Mouse (Mus musculus) liver, embryonic 15.5 days (tissue): ENCODE measurements around the gene Ccdc113. TPM values are rescaled to one million over a fixed set of nuclear protein-coding genes. Genes with fewer than 3 reads are reported as not detected.

Experiments
- ATAC-seq: fragments of 200-750 bp; cut with Nextera tagmentation; 2 replicates; pipeline ENCODE4 v1.8.0; 2017; ENCODE audit warnings: moderate number of reproducible peaks, mild to moderate bottlenecking, moderate library complexity; ENCODE audit not compliant: insufficient read depth
- H3K27ac ChIP-seq: fragments of 300-500 bp; sonication (generic); replicated peaks from 2 replicates; pipeline ENCODE4 v1.5.1; 2015; ENCODE audit warnings: mild to moderate bottlenecking, inconsistent platforms
- H3K27me3 ChIP-seq: fragments of 300-500 bp; sonication (generic); 2 replicates; pipeline ENCODE4 v1.6.1; 2015; ENCODE audit warnings: mild to moderate bottlenecking, inconsistent platforms
- H3K36me3 ChIP-seq: fragments of 300-500 bp; sonication (generic); replicated peaks from 2 replicates; pipeline ENCODE4 v1.6.1; 2015; ENCODE audit warnings: moderate library complexity, mild to moderate bottlenecking, inconsistent platforms
- H3K4me1 ChIP-seq: fragments of 300-500 bp; sonication (generic); replicated peaks from 2 replicates; pipeline ENCODE4 v1.6.1; 2015; ENCODE audit warnings: inconsistent platforms
- H3K4me2 ChIP-seq: fragments of 300-500 bp; sonication (generic); 2 replicates; pipeline ENCODE4 v1.6.1; 2015; ENCODE audit warnings: moderate library complexity, mild to moderate bottlenecking, inconsistent platforms
- H3K4me3 ChIP-seq: fragments of 300-500 bp; sonication (generic); replicated peaks from 2 replicates; pipeline ENCODE4 v1.5.1; 2015; ENCODE audit warnings: mild to moderate bottlenecking, inconsistent platforms
- H3K9ac ChIP-seq: fragments of 300-500 bp; sonication (generic); 2 replicates; pipeline ENCODE4 v1.6.1; 2015; ENCODE audit warnings: moderate library complexity, mild to moderate bottlenecking, inconsistent platforms
- H3K9me3 ChIP-seq: fragments of 300-500 bp; sonication (generic); replicated peaks from 2 replicates; pipeline ENCODE4 v1.6.1; 2016; ENCODE audit warnings: inconsistent platforms
- WGBS: fragments of 180-500 bp; shearing (Covaris S2); methylation state at CpG from one replicate; pipeline ENCODE4 v1.1.7; 2015; ENCODE audit warnings: mixed read lengths; ENCODE audit not compliant: insufficient replicate concordance; 5-methylcytosine and 5-hydroxymethylcytosine counted together
- polyA plus RNA-seq: library from polyadenylated mRNA; unstranded; fragments of >200 nt; fragmentation: Nextera tagmentation; extraction: Ambion mirVana; gene quantifications from 2 replicates; pipeline ENCODE4 v1.2.1, GENCODE M21; 2015

The Ccdc113 gene
- polyA plus RNA-seq, result not detected in 2 replicates

GRCm38 (mm10) chr8:95533584-95534387 lies at the start of gene Ccdc113:
Gene Ccdc113 (plus strand): TSS chr8:95534085.
- ATAC-seq, result 0 out of 2 replicates have a peak, but pooled peaks have one; percentile 28
- Histone ChIP-seq H3K9ac (no peak within 1 kb of the TSS), H3K4me1 (peaks cover 6% of the 10 kb centered on the region), H3K27me3 (no peaks in the 10 kb centered on the region; the same call in 1 of the 2 replicates), H3K4me3 (peak within 1 kb of the TSS; percentile 40), H3K4me2 (peak within 1 kb of the TSS; percentile 62), H3K9me3 (no peaks in the 10 kb centered on the region), H3K36me3 (no peaks in the 10 kb centered on the region), H3K27ac (no peak within 1 kb of the TSS)
- WGBS, result 8% methylated on average over 33 of the region's 33 CpGs

GRCm38 (mm10) chr8:95487800-95488697 lies 45.8 kb upstream of the Ccdc113 start:
- no peaks in the 10 kb centered on the region for H3K27me3 ChIP-seq
- ATAC-seq, result peak; percentile 63
- peak overlapping the region; percentile 91 for H3K4me2 ChIP-seq
- no peaks in the 10 kb centered on the region for H3K9me3 ChIP-seq
- peaks cover 40% of the 10 kb centered on the region for H3K36me3 ChIP-seq
- H3K27ac ChIP-seq, result peak overlapping the region; percentile 73
- WGBS, result 1% methylated on average over 95 of the region's 95 CpGs
- H3K9ac ChIP-seq, result peak overlapping the region; percentile 90
- H3K4me1 ChIP-seq, result peaks cover 24% of the 10 kb centered on the region
- peak overlapping the region; percentile 86 for H3K4me3 ChIP-seq

- under 1% methylated on average over 27 of the region's 42 CpGs for whole genome bisulfite sequencing
- peak overlapping the region; percentile 91 for H3K4me2 ChIP-seq
Observed at GRCm38 (mm10) chr8:95488698-95489332, 45.1 kb upstream of the Ccdc113 start.

GRCm38 (mm10) chr8:95490006-95490405 lies 43.9 kb upstream of the Ccdc113 start, which contains the start of gene Csnk2a2:
Gene Csnk2a2 (minus strand): TSS chr8:95490039.
- no peaks in the 10 kb centered on the region for H3K27me3 ChIP-seq
- no peak for ATAC-seq
- peak within 1 kb of the TSS; percentile 86 for H3K4me3 ChIP-seq
- peak within 1 kb of the TSS; percentile 91 for H3K4me2 ChIP-seq
- H3K9me3 ChIP-seq, result no peaks in the 10 kb centered on the region
- no peak within 1 kb of the TSS for H3K27ac ChIP-seq
- peak within 1 kb of the TSS; percentile 90; the same call in 1 of the 2 replicates for H3K9ac ChIP-seq
- H3K36me3 ChIP-seq, result peaks cover 22% of the 10 kb centered on the region
- peaks cover 24% of the 10 kb centered on the region for H3K4me1 ChIP-seq
- 67% methylated on average over 5 of the region's 5 CpGs for WGBS

More at GRCm38 (mm10) chr8:95488698-95489332, 45.1 kb upstream of the Ccdc113 start:
- Histone ChIP-seq H3K27ac (peak overlapping the region; percentile 73), H3K4me3 (peak overlapping the region; percentile 86), H3K4me1 (peaks cover 24% of the 10 kb centered on the region), H3K9ac (peak overlapping the region; percentile 90), H3K9me3 (no peaks in the 10 kb centered on the region), H3K27me3 (no peaks in the 10 kb centered on the region), H3K36me3 (peaks cover 33% of the 10 kb centered on the region)
- peak; percentile 92 for ATAC-seq

GRCm38 (mm10) chr8:95492057-95492456 lies 41.8 kb upstream of the Ccdc113 start:
- ATAC-seq, result no peak
- Histone ChIP-seq H3K27ac (no peak overlapping the region), H3K4me1 (peaks cover 15% of the 10 kb centered on the region), H3K4me3 (no peak overlapping the region), H3K27me3 (no peaks in the 10 kb centered on the region), H3K9ac (no peak overlapping the region), H3K36me3 (peaks cover 3% of the 10 kb centered on the region; the same call in 1 of the 2 replicates), H3K9me3 (no peaks in the 10 kb centered on the region), H3K4me2 (no peak overlapping the region)
- 58% methylated on average over 4 of the region's 4 CpGs for WGBS

GRCm38 (mm10) chr8:95495444-95495843 lies 38.4 kb upstream of the Ccdc113 start:
- 64% methylated on average over 6 of the region's 6 CpGs for WGBS

GRCm38 (mm10) chr8:95496420-95496819 lies 37.5 kb upstream of the Ccdc113 start:
- H3K27me3 ChIP-seq, result peaks cover 3% of the 10 kb centered on the region
- ATAC-seq, result no peak
- no peak overlapping the region for H3K4me3 ChIP-seq
- H3K36me3 ChIP-seq, result no peaks in the 10 kb centered on the region
- H3K27ac ChIP-seq, result no peak overlapping the region
- no peak overlapping the region for H3K4me2 ChIP-seq
- no peaks in the 10 kb centered on the region for H3K9me3 ChIP-seq
- H3K9ac ChIP-seq, result no peak overlapping the region
- 29% methylated on average over 3 of the region's 3 CpGs for WGBS
- H3K4me1 ChIP-seq, result no peaks in the 10 kb centered on the region

More at GRCm38 (mm10) chr8:95495444-95495843, 38.4 kb upstream of the Ccdc113 start:
- H3K9ac ChIP-seq, result no peak overlapping the region
- no peaks in the 10 kb centered on the region for H3K36me3 ChIP-seq
- H3K27me3 ChIP-seq, result peaks cover 3% of the 10 kb centered on the region
- no peaks in the 10 kb centered on the region for H3K9me3 ChIP-seq
- ATAC-seq, result no peak
- no peaks in the 10 kb centered on the region for H3K4me1 ChIP-seq
- no peak overlapping the region for H3K4me3 ChIP-seq
- no peak overlapping the region for H3K27ac ChIP-seq
- H3K4me2 ChIP-seq, result no peak overlapping the region

GRCm38 (mm10) chr8:95497821-95498220 lies 36.1 kb upstream of the Ccdc113 start:
- Histone ChIP-seq H3K4me1 (no peaks in the 10 kb centered on the region), H3K4me3 (no peak overlapping the region), H3K9me3 (no peaks in the 10 kb centered on the region), H3K27ac (no peak overlapping the region), H3K4me2 (no peak overlapping the region), H3K27me3 (peaks cover 3% of the 10 kb centered on the region), H3K9ac (no peak overlapping the region), H3K36me3 (no peaks in the 10 kb centered on the region)
- no peak for ATAC-seq
- 71% methylated on average over 3 of the region's 3 CpGs for WGBS

- 52% methylated on average over 4 of the region's 4 CpGs for WGBS
- Histone ChIP-seq H3K27me3 (peaks cover 3% of the 10 kb centered on the region), H3K9ac (no peak overlapping the region), H3K27ac (no peak overlapping the region), H3K4me2 (no peak overlapping the region), H3K4me1 (no peaks in the 10 kb centered on the region), H3K9me3 (no peaks in the 10 kb centered on the region), H3K36me3 (no peaks in the 10 kb centered on the region), H3K4me3 (no peak overlapping the region)
- ATAC-seq, result no peak
Observed at GRCm38 (mm10) chr8:95499266-95500064, 34.4 kb upstream of the Ccdc113 start.

- Histone ChIP-seq H3K27me3 (peaks cover 3% of the 10 kb centered on the region), H3K4me2 (no peak overlapping the region), H3K9ac (no peak overlapping the region), H3K27ac (no peak overlapping the region), H3K9me3 (no peaks in the 10 kb centered on the region), H3K36me3 (no peaks in the 10 kb centered on the region), H3K4me3 (no peak overlapping the region), H3K4me1 (no peaks in the 10 kb centered on the region)
- ATAC-seq, result no peak
- WGBS, result 82% methylated on average over 5 of the region's 5 CpGs
Observed at GRCm38 (mm10) chr8:95500436-95500835, 33.4 kb upstream of the Ccdc113 start.
